Mouse (Mus musculus) hindbrain, embryonic 15.5 days (tissue): ENCODE measurements around the gene Csf2rb. TPM values are rescaled to one million over a fixed set of nuclear protein-coding genes. Genes with fewer than 3 reads are reported as not detected.
"Not testable (repeated sequence)": the region's sequence is repeated elsewhere in the genome, so short reads cannot be mapped to it uniquely, and the experiment has no call there.

Source experiments
- ATAC-seq: fragments of 200-750 bp; cut with Nextera tagmentation; 2 replicates; pipeline ENCODE4 v1.8.0; 2017; ENCODE audit warnings: low read depth, moderate number of reproducible peaks, moderate TSS enrichment; ENCODE audit not compliant: low FRiP score
- H3K27ac ChIP-seq: fragments of 300-500 bp; sonication (generic); replicated peaks from 2 replicates; pipeline ENCODE4 v1.5.1; 2015; ENCODE audit warnings: mild to moderate bottlenecking, inconsistent platforms
- H3K27me3 ChIP-seq: fragments of 300-500 bp; sonication (generic); 2 replicates; pipeline ENCODE4 v1.6.1; 2015; ENCODE audit warnings: control low read depth, inconsistent platforms
- H3K36me3 ChIP-seq: fragments of 300-500 bp; sonication (generic); 2 replicates; pipeline ENCODE4 v1.6.1; 2015; ENCODE audit warnings: control low read depth, inconsistent platforms
- H3K4me1 ChIP-seq: fragments of 300-500 bp; sonication (generic); replicated peaks from 2 replicates; pipeline ENCODE4 v1.6.1; 2015; ENCODE audit warnings: control low read depth, inconsistent platforms
- H3K4me2 ChIP-seq: fragments of 300-500 bp; sonication (generic); 2 replicates; pipeline ENCODE4 v1.6.1; 2015; ENCODE audit warnings: moderate library complexity, mild to moderate bottlenecking, inconsistent platforms
- H3K4me3 ChIP-seq: fragments of 300-500 bp; sonication (generic); 2 replicates; pipeline ENCODE4 v1.5.1; 2015; ENCODE audit warnings: mild to moderate bottlenecking, inconsistent platforms
- H3K9ac ChIP-seq: fragments of 300-500 bp; sonication (generic); 2 replicates; pipeline ENCODE4 v1.6.1; 2015; ENCODE audit warnings: inconsistent platforms
- H3K9me3 ChIP-seq: fragments of 300-500 bp; sonication (generic); 2 replicates; pipeline ENCODE4 v1.6.1; 2016; ENCODE audit warnings: control low read depth, inconsistent platforms
- WGBS: fragments of 180-500 bp; shearing (Covaris S2); methylation state at CpG from one replicate; pipeline ENCODE4 v1.1.7; 2015; 5-methylcytosine and 5-hydroxymethylcytosine counted together
- polyA plus RNA-seq: library from polyadenylated mRNA; unstranded; fragments of >200 nt; fragmentation: Nextera tagmentation; extraction: Ambion mirVana; gene quantifications from 2 replicates; pipeline ENCODE4 v1.2.1, GENCODE M21; 2015

Gene Csf2rb
- polyA plus RNA-seq, 1 experiment from 2014 or later, result 0.60 TPM

DNA sequence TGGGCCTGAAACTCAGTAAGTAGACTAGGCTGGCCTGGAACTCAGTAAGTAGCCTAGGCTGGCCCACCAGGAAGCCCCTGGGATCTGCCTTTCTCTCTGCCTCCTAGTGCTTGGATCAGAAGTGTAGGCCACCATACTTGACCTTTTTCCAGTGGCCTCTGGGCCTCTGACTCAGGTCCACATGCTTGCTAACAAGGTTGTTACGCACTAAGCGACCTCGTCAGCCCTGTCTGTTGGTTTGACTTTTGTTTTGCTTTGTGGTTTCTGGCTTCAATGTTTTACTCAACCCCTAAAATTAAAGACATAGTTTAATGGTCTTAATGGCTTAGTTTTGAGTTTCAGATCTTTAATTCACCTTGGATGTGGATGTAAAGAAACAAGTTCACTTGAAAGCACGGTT lies 5.2 kb downstream of the Csf2rb start:
- H3K4me2 ChIP-seq, result no peak overlapping the region
- ATAC-seq, result no peak
- H3K4me3 ChIP-seq, result no peak overlapping the region
- no peaks in the 10 kb centered on the region for H3K27me3 ChIP-seq
- no peak overlapping the region for H3K9ac ChIP-seq
- H3K36me3 ChIP-seq, result no peaks in the 10 kb centered on the region
- no peaks in the 10 kb centered on the region for H3K4me1 ChIP-seq
- 94% methylated on average over 4 of the region's 4 CpGs for WGBS
- H3K9me3 ChIP-seq, result no peaks in the 10 kb centered on the region
- H3K27ac ChIP-seq, result no peak overlapping the region

DNA sequence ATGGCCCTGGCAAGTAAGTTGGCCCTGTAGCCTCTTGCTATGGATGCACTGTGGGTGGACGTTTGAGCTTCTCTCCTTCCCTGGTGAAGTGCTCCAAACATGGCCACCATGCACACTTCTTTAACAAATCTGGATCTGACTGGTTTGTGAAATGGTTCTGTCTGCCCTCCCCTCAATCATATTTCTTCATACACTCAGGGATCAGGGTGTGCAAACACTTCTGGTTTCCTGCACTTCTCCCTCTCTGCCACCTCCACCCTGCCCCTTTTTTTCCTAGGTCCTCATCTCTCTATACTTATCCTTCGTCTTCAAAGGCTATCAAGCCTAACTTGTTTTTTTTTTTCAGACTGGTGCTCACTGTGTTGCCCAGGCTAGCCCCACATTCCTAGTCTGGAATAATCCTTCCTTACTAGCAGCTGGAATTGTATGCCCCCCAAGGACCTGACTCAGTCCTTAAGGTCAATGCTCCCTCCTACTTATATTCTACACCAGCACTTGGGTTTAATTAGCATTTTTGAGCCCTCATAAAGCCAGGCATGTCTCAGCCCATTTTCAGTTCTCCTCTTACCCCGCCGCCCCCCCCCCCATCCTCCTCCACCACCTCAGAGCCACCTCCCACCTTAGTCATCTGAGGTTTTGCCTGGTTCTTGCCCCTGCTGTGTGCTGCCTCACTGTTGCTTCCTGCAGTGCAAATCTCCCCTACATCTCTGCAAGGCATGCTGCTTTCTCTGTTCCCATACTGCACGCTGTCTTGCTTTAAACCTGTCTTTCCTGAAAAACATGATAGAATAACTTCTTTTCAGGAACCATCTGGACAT lies 6.2 kb downstream of the Csf2rb start:
- H3K4me3 ChIP-seq, result no peak overlapping the region
- no peaks in the 10 kb centered on the region for H3K27me3 ChIP-seq
- 83% methylated on average over 5 of the region's 5 CpGs for WGBS
- no peaks in the 10 kb centered on the region for H3K9me3 ChIP-seq
- H3K36me3 ChIP-seq, result no peaks in the 10 kb centered on the region
- ATAC-seq, result no peak
- no peaks in the 10 kb centered on the region for H3K4me1 ChIP-seq
- no peak overlapping the region for H3K4me2 ChIP-seq
- H3K9ac ChIP-seq, result no peak overlapping the region
- H3K27ac ChIP-seq, result no peak overlapping the region

DNA sequence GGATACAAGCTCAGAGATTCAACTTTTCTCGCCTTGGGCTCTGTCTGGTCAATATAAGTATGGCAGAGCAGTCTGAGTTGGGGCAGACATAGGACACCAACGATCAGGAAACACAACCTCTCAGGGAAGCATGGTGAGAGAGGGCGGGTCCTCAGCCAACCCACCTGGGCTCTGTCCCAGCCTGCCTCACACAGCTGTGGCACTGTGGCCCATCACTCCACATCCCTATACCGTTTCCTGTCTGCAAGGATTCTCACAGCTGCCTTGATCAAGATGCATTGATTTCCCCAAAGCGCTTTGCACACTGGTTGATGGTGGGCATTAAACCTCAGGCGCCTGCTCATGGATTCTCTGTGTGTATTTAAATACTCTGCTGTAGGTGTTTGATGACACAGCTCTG lies 7.4 kb downstream of the Csf2rb start:
- no peaks in the 10 kb centered on the region for H3K9me3 ChIP-seq
- H3K27me3 ChIP-seq, result no peaks in the 10 kb centered on the region
- no peak overlapping the region for H3K9ac ChIP-seq
- H3K27ac ChIP-seq, result no peak overlapping the region
- H3K4me1 ChIP-seq, result no peaks in the 10 kb centered on the region
- no peak overlapping the region for H3K4me2 ChIP-seq
- ATAC-seq, result no peak
- 85% methylated on average over 6 of the region's 6 CpGs for WGBS
- no peak overlapping the region for H3K4me3 ChIP-seq
- H3K36me3 ChIP-seq, result no peaks in the 10 kb centered on the region

DNA sequence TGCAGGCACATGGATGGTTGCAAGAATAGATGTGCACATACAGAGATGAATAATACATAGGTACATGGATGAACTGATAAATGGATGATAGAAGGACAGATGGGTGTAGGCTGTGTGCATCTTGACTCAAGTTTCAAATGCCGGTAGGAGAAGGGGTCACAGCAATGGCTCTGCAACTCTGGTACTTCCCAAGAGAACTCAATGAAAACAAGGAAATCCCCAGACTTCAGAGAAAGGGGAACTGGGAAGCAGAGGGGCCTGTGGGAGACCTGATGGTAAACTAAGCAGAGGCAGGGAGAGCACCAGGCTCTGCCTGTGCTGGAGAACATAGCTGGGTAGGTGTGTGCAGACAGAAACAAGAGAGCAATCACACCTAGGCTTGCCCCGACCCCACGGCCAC lies 8.8 kb downstream of the Csf2rb start:
- Histone ChIP-seq H3K4me1 (no peaks in the 10 kb centered on the region), H3K4me2 (no peak overlapping the region), H3K9ac (no peak overlapping the region), H3K9me3 (no peaks in the 10 kb centered on the region), H3K4me3 (no peak overlapping the region), H3K27ac (no peak overlapping the region), H3K36me3 (no peaks in the 10 kb centered on the region), H3K27me3 (no peaks in the 10 kb centered on the region)
- ATAC-seq, result no peak
- 85% methylated on average over 3 of the region's 3 CpGs for WGBS

- WGBS, result 35% methylated on average over 7 of the region's 7 CpGs
- not testable (repeated sequence) for ATAC-seq, H3K27me3 ChIP-seq, H3K36me3 ChIP-seq, H3K4me3 ChIP-seq, H3K9me3 ChIP-seq, H3K9ac ChIP-seq, H3K4me2 ChIP-seq, H3K27ac ChIP-seq, H3K4me1 ChIP-seq
These were observed 14.3 kb downstream of the Csf2rb start for GRCm38 (mm10) chr15:78339627-78340423.

DNA sequence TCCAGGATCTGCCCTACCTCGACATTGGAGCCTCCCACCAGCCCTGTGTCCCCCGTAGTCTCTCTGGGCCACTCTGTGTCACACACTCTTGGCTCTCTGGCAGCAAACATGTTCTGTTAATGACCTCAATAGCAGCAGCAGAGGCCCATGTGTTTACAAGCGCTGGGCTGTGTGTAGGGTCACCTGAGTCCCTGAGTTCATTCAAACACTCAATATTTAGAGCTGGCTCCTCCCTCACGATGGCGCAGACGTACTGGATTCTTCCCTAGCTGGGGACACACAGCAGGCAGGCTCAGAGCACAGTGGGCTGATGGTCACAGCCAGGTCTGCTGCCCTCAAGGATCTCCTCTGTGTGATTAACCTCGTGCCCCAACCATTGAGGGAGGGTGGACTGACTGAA lies 15.4 kb downstream of the Csf2rb start:
- not testable (repeated sequence) for H3K4me1 ChIP-seq, H3K4me3 ChIP-seq, H3K36me3 ChIP-seq, H3K27me3 ChIP-seq, H3K27ac ChIP-seq, H3K9ac ChIP-seq, H3K4me2 ChIP-seq, H3K9me3 ChIP-seq, ATAC-seq
- 66% methylated on average over 7 of the region's 7 CpGs for WGBS

DNA sequence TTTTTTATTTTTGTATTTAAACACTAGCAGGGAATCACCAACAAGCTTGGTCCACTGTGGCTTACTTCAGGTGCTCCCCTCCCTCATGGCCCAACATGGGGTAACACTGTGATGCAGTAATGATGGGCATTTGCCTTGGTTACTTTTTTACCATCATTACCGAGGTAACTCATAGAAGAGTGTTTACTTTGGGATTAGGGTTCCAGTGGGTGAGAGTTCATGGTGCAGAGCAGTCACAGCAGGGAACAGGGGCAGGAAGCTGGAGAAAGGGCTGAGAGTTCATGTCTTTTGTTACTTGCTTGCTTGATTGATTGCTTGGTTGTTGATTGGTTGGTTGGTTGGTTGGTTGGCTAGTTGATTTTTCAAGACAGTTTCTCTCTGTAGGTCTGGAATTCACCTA lies 18.1 kb downstream of the Csf2rb start:
- Histone ChIP-seq H3K4me1 (no peaks in the 10 kb centered on the region), H3K9me3 (no peaks in the 10 kb centered on the region), H3K9ac (no peak overlapping the region), H3K27me3 (no peaks in the 10 kb centered on the region), H3K4me3 (no peak overlapping the region), H3K36me3 (no peaks in the 10 kb centered on the region), H3K27ac (no peak overlapping the region), H3K4me2 (no peak overlapping the region)
- 18% methylated on average over 1 of the region's 1 CpGs for WGBS
- ATAC-seq, result no peak

- Histone ChIP-seq H3K4me1 (no peaks in the 10 kb centered on the region), H3K27me3 (no peaks in the 10 kb centered on the region), H3K4me3 (no peak overlapping the region), H3K36me3 (no peaks in the 10 kb centered on the region), H3K9me3 (no peaks in the 10 kb centered on the region), H3K9ac (no peak overlapping the region), H3K4me2 (no peak overlapping the region), H3K27ac (no peak overlapping the region)
- 98% methylated on average over 3 of the region's 3 CpGs for WGBS
- ATAC-seq, result no peak
These were observed 19.0 kb downstream of the Csf2rb start for GRCm38 (mm10) chr15:78344567-78344966.

DNA sequence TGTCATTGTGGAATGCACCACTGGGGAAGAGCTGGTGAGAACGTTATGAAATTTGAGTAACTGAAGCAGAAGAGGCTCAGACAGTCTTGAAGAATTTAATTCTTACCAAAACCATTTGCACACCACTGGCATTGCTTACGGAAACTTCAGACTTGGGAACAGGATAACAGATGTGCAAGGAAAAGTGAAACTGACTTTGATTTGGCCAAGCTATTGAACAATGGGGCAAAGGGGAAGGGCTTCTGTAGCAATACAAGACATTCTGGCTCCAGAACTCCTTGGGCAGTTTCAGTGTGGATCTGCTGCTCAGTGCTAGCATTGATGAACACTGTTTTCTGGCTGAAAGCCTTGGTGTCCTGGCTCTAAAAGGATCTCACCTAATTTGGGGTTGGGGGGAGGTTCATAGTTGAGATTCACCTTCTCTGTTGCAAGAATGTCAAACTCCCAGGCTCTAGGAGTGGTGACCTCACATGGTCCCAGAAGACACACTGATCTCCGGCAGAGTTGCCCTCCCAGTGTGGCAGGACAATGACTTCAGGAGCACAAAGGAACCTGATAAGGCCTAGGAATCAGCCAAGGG lies 26.1 kb downstream of the Csf2rb start:
- ATAC-seq, result no peak
- Histone ChIP-seq H3K4me2 (no peak overlapping the region), H3K27me3 (no peaks in the 10 kb centered on the region), H3K4me1 (no peaks in the 10 kb centered on the region), H3K9me3 (no peaks in the 10 kb centered on the region), H3K9ac (no peak overlapping the region), H3K4me3 (no peak overlapping the region), H3K27ac (no peak overlapping the region), H3K36me3 (no peaks in the 10 kb centered on the region)
- WGBS, result 65% methylated on average over 3 of the region's 3 CpGs

DNA sequence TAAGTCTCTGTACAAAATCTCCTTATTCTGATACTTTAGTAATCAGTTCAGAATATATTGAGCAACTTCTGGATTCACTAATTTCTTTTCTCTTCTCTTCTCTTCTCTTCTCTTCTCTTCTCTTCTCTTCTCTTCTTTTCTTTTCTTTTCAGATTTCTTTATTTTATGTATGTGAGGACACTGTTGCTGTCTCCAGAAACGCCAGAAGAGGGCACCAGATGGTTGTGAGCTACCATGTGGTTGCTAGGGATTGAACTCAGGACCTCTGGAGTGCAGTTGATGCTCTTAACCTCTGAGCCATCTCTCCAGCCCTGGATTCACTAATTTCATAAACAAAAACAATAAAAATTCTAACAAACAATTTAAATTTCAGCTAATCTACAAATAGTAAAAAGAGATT lies 29.4 kb downstream of the Csf2rb start:
- H3K27ac ChIP-seq, result no peak overlapping the region
- H3K9me3 ChIP-seq, result no peaks in the 10 kb centered on the region
- H3K9ac ChIP-seq, result no peak overlapping the region
- H3K36me3 ChIP-seq, result no peaks in the 10 kb centered on the region
- H3K4me2 ChIP-seq, result no peak overlapping the region
- 3% methylated on average over 1 of the region's 1 CpGs for WGBS
- no peaks in the 10 kb centered on the region for H3K4me1 ChIP-seq
- no peak for ATAC-seq
- H3K4me3 ChIP-seq, result no peak overlapping the region
- no peaks in the 10 kb centered on the region for H3K27me3 ChIP-seq

DNA sequence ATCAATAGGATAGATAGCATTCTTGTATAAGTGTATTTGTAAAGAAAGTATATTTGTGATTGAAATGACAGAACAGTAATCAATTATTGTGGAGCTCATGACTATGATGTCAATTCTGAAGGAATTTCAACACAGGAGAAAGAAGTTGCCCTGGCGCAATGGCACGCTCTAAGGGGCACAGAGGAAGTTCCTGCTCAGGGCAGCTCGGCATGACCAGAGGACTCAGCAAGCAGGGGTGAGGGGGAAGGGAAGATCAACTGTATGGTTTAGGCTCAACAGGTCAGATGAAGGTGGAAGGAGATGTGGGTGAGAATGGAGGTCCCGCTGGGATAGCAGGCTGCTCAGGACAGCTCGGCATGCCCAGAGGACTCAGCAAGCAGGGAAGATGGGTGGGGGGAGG lies 30.0 kb downstream of the Csf2rb start:
- Histone ChIP-seq H3K4me3 (no peak overlapping the region), H3K9me3 (no peaks in the 10 kb centered on the region), H3K4me1 (no peaks in the 10 kb centered on the region), H3K36me3 (no peaks in the 10 kb centered on the region), H3K9ac (no peak overlapping the region), H3K27me3 (no peaks in the 10 kb centered on the region), H3K27ac (no peak overlapping the region), H3K4me2 (no peak overlapping the region)
- 87% methylated on average over 5 of the region's 5 CpGs for WGBS
- ATAC-seq, result no peak

GRCm38 (mm10) chr15:78365916-78366315 lies 40.4 kb downstream of the Csf2rb start:
- Histone ChIP-seq H3K4me2 (no peak overlapping the region), H3K27me3 (peaks cover 5% of the 10 kb centered on the region), H3K9me3 (0 out of 2 replicates have a peak, but pooled peaks cover 5% of the 10 kb centered on the region), H3K9ac (no peak overlapping the region), H3K27ac (no peak overlapping the region), H3K4me1 (no peaks in the 10 kb centered on the region), H3K36me3 (no peaks in the 10 kb centered on the region), H3K4me3 (no peak overlapping the region)
- no peak for ATAC-seq
- 74% methylated on average over 2 of the region's 2 CpGs for WGBS
